Mouse (Mus musculus) embryonic facial prominence, embryonic 11.5 days (tissue): ENCODE measurements around the gene Sh3bgrl2. TPM values are rescaled to one million over a fixed set of nuclear protein-coding genes. Genes with fewer than 3 reads are reported as not detected.
A peak's percentile ranks its signal among the peaks of the same experiment; 100 is the strongest.

Experiments
- ATAC-seq: fragments of 200-750 bp; cut with Nextera tagmentation; replicated peaks from 2 replicates; pipeline ENCODE4 v1.8.0; 2017; ENCODE audit warnings: low read depth; ENCODE audit not compliant: insufficient number of reproducible peaks, low FRiP score, low TSS enrichment
- DNase-seq: peaks from one replicate; pipeline ENCODE4 v3.0.0-alpha.2; 2015; ENCODE audit warnings: low spot score
- H3K27ac ChIP-seq: fragments of 300-500 bp; sonication (generic); replicated peaks from 2 replicates; pipeline ENCODE4 v1.5.1; 2014; ENCODE audit warnings: mild to moderate bottlenecking, low read depth, low read length, control low read depth
- H3K27me3 ChIP-seq: fragments of 300-500 bp; sonication (generic); 2 replicates; pipeline ENCODE4 v1.6.1; 2014; ENCODE audit warnings: mild to moderate bottlenecking, low read length, moderate library complexity, mixed read lengths; ENCODE audit not compliant: control insufficient read depth, insufficient read depth
- H3K36me3 ChIP-seq: fragments of 300-500 bp; sonication (generic); replicated peaks from 2 replicates; pipeline ENCODE4 v1.6.1; 2014; ENCODE audit warnings: low read depth, mild to moderate bottlenecking, low read length, moderate library complexity, mixed read lengths; ENCODE audit not compliant: control insufficient read depth, insufficient read depth
- H3K4me1 ChIP-seq: fragments of 300-500 bp; sonication (generic); 2 replicates; pipeline ENCODE4 v1.6.1; 2014; ENCODE audit warnings: low read length, mixed read lengths; ENCODE audit not compliant: control insufficient read depth, insufficient read depth
- H3K4me2 ChIP-seq: fragments of 300-500 bp; sonication (generic); 2 replicates; pipeline ENCODE4 v1.6.1; 2014; ENCODE audit warnings: low read depth, mild to moderate bottlenecking, control low read depth, low read length, moderate library complexity
- H3K4me3 ChIP-seq: fragments of 300-500 bp; sonication (generic); 2 replicates; pipeline ENCODE4 v1.5.1; 2014; ENCODE audit warnings: low read depth, low read length, control low read depth
- H3K9ac ChIP-seq: fragments of 300-500 bp; sonication (generic); replicated peaks from 2 replicates; pipeline ENCODE4 v1.6.1; 2014; ENCODE audit warnings: mild to moderate bottlenecking, control low read depth, low read length
- H3K9me3 ChIP-seq: fragments of 300-500 bp; sonication (generic); replicated peaks from 2 replicates; pipeline ENCODE4 v1.6.1; 2016; ENCODE audit warnings: mild to moderate bottlenecking, low read length, inconsistent platforms, mixed read lengths; ENCODE audit not compliant: control insufficient read depth
- WGBS: fragments of 180-500 bp; shearing (Covaris S2); extraction: QIAGEN DNeasy Blood & Tissue Kit; methylation state at CpG from one replicate; pipeline ENCODE4 v1.1.7; 2014; 5-methylcytosine and 5-hydroxymethylcytosine counted together
- polyA plus RNA-seq: library from polyadenylated mRNA; unstranded; fragments of >200 nt; fragmentation: Nextera tagmentation; extraction: Ambion mirVana; gene quantifications from 2 replicates; pipeline ENCODE4 v1.2.1, GENCODE M21; 2014

The Sh3bgrl2 gene
- polyA plus RNA-seq, 1 experiment from 2014 or later: 18.8 TPM

GRCm38 (mm10) chr9:83663981-83664897 lies 116.1 kb downstream of the Sh3bgrl2 start:
- ATAC-seq (0 out of 2 replicates have a peak, but pooled peaks have one; percentile 60), DNase-seq (peak; percentile 43)
- no peaks in the 10 kb centered on the region for H3K4me1 ChIP-seq
- no peak overlapping the region for H3K27ac ChIP-seq
- no peaks in the 10 kb centered on the region for H3K27me3 ChIP-seq
- peak overlapping the region; percentile 30 for H3K4me3 ChIP-seq
- peak overlapping the region; percentile 45 for H3K4me2 ChIP-seq
- peak overlapping the region; percentile 52 for H3K9ac ChIP-seq
- WGBS: 28% methylated on average over 24 of the region's 33 CpGs
- H3K36me3 ChIP-seq: no peaks in the 10 kb centered on the region
- H3K9me3 ChIP-seq: no peaks in the 10 kb centered on the region

DNA sequence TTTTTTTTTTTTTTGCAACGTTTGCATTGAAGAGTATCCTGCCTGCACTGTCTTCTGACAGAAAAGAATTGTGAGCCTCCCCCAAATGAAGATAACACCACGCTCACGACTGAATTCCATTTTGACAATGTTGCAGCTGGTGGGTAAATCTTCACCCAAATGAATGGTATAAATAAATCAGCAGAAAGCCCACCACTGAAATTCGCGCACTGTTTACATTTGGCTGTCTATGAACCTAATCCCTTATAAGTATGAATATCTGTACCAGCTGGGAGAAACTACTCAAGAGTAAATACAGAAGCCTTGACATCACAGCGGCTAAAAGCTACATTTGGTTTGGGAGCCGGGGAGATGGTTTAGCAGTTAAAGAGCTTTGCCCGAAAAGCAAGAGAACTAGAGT lies 116.8 kb downstream of the Sh3bgrl2 start:
- H3K4me3 ChIP-seq: no peak overlapping the region; the same call in 1 of the 2 replicates
- no peaks in the 10 kb centered on the region for H3K9me3 ChIP-seq
- ATAC-seq (no peak), DNase-seq (peak; percentile 17)
- H3K36me3 ChIP-seq: no peaks in the 10 kb centered on the region
- no peaks in the 10 kb centered on the region for H3K27me3 ChIP-seq
- WGBS: 48% methylated on average over 8 of the region's 8 CpGs
- no peak overlapping the region for H3K9ac ChIP-seq
- H3K4me1 ChIP-seq: no peaks in the 10 kb centered on the region
- H3K4me2 ChIP-seq: no peak overlapping the region; the same call in 1 of the 2 replicates
- H3K27ac ChIP-seq: no peak overlapping the region

- Histone ChIP-seq H3K9ac (no peak overlapping the region), H3K27ac (no peak overlapping the region), H3K36me3 (no peaks in the 10 kb centered on the region), H3K4me1 (no peaks in the 10 kb centered on the region), H3K4me3 (no peak overlapping the region), H3K9me3 (no peaks in the 10 kb centered on the region), H3K4me2 (no peak overlapping the region), H3K27me3 (no peaks in the 10 kb centered on the region)
- 71% methylated on average over 4 of the region's 4 CpGs for WGBS
- ATAC-seq (no peak), DNase-seq (no peak)
Measured at GRCm38 (mm10) chr9:83667031-83667430, 118.9 kb downstream of the Sh3bgrl2 start.

GRCm38 (mm10) chr9:83679626-83680025 lies 131.5 kb downstream of the Sh3bgrl2 start:
- no peak overlapping the region for H3K27ac ChIP-seq
- no peaks in the 10 kb centered on the region for H3K9me3 ChIP-seq
- ATAC-seq: no peak
- H3K4me2 ChIP-seq: no peak overlapping the region
- no peak for DNase-seq
- H3K36me3 ChIP-seq: no peaks in the 10 kb centered on the region
- no peak overlapping the region for H3K4me3 ChIP-seq
- H3K27me3 ChIP-seq: no peaks in the 10 kb centered on the region
- H3K9ac ChIP-seq: no peak overlapping the region
- WGBS: 42% methylated on average over 3 of the region's 3 CpGs
- no peaks in the 10 kb centered on the region for H3K4me1 ChIP-seq

DNA sequence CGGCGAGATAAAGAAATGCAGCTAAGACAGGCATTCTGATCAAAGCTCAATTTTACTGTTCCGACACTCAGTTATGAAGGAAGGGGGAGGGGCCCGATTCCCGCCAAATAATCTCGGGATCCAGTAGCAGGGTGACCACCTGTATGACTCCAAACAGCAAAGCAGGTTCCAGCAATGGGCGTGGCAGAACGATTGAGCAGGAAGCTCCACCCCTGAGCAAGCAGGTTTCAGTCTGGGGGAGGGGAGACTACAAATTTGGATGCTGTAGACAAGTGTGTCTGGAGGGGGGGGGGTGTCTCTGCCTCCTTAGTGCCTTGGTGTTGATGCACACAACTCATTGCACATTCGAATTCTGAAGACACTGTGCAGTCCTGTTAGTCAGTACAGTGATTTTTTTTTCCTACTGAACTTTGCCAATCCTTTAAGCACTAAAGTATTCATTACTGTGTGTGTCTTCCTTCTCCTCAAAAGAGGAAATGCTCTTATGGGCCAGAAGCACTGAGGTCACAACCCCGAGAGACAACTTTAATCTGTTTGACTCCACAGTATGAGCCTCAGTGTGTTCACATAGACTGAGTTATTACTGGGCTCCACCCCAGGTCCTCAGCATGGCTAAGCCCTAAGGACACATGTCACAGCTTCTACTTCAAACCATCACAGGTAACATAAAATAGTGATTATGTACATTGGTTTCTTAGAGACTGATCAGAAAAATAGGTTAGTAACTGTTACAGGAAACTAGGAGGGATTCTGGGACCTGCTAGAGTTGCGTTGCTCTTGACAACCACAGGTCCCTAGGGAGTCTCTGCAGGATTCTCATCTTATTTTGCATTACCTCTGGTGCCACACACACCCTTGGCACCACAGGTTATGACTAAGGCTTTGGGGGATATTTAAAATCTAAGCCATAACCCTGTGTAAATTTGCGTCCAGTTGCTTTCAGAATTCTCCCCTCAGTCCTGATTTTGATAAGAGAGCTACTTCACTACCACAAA lies 133.8 kb downstream of the Sh3bgrl2 start:
- 74% methylated on average over 12 of the region's 12 CpGs for WGBS
- Histone ChIP-seq H3K4me1 (peaks cover 2% of the 10 kb centered on the region; the same call in 1 of the 2 replicates), H3K9me3 (no peaks in the 10 kb centered on the region), H3K36me3 (no peaks in the 10 kb centered on the region), H3K4me3 (no peak overlapping the region), H3K4me2 (no peak overlapping the region), H3K27me3 (no peaks in the 10 kb centered on the region), H3K27ac (no peak overlapping the region), H3K9ac (no peak overlapping the region)
- DNase-seq (no peak), ATAC-seq (no peak)

DNA sequence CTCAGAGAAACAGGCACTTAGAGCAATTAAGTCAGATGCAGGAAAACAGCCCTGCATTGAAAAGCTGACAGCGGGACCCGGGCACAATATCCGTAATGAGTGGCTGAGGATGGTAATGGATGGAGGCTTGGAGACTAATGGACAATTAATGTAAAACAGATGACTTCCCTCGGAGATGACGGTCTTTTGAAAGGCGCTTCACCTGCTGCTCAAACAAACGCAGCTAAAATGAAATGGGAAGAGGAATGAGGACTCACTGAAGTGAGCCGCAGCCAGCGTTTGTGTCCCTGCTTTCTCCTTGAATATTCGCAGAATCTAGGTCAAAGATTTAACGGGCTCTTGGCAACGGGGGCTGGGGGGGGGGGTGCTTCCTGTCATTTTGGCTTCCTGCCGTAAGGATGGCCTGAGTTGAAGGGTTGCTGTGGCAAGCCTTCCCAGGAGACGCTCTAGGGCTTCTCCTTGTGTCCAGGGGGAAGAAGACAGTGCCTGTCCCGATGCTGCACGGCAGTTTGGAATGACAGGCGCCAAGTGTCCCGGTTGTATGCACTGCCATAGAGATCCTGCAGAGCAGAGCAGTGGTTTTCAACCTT lies 138.5 kb downstream of the Sh3bgrl2 start:
- H3K4me1 ChIP-seq: peaks cover 2% of the 10 kb centered on the region; the same call in 1 of the 2 replicates
- no peak overlapping the region for H3K27ac ChIP-seq
- H3K36me3 ChIP-seq: no peaks in the 10 kb centered on the region
- peak overlapping the region; percentile 5; the same call in 1 of the 2 replicates for H3K4me3 ChIP-seq
- no peaks in the 10 kb centered on the region for H3K9me3 ChIP-seq
- H3K9ac ChIP-seq: no peak overlapping the region
- peak; percentile 17; the same call in 1 of the 2 replicates for ATAC-seq
- peak; percentile 54 for DNase-seq
- WGBS: 8% methylated on average over 18 of the region's 18 CpGs
- no peaks in the 10 kb centered on the region for H3K27me3 ChIP-seq
- H3K4me2 ChIP-seq: peak overlapping the region; percentile 30

DNA sequence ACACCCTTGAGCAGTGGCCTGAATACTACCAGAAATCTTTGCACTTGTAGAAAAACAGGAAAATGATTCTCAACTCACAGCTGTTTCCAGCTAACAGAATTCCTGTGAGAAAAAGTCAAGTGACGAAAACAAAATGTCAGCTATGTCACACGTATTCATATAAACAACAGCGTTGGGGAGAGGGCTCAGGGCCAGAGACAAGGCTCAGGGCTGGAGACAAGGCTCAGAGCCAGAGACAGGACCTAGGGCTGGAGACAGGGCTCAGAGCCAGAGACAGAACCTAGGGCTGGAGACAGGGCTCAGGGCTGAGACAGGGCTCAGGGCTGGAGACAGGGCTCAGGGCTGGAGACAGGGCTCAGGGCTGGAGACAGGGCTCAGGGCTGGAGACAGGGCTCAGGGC lies 139.8 kb downstream of the Sh3bgrl2 start:
- Histone ChIP-seq H3K27ac (no peak overlapping the region), H3K4me1 (peaks cover 2% of the 10 kb centered on the region; the same call in 1 of the 2 replicates), H3K4me3 (no peak overlapping the region), H3K4me2 (no peak overlapping the region), H3K36me3 (no peaks in the 10 kb centered on the region), H3K9me3 (no peaks in the 10 kb centered on the region), H3K9ac (no peak overlapping the region), H3K27me3 (no peaks in the 10 kb centered on the region)
- WGBS: 49% methylated on average over 3 of the region's 3 CpGs
- no peak for ATAC-seq
- DNase-seq: no peak
